Mouse (Mus musculus) forebrain, postnatal 0 days (tissue): ENCODE results near the gene Avpr1b. TPM values are rescaled to one million over a fixed set of nuclear protein-coding genes. Genes with fewer than 3 reads are reported as not detected.

Source experiments
- ATAC-seq: fragments of 200-750 bp; cut with Nextera tagmentation; 2 replicates; pipeline ENCODE4 v1.8.0; 2017; ENCODE audit warnings: mild to moderate bottlenecking, moderate library complexity
- DNase-seq: peaks from one replicate; pipeline ENCODE4 v3.0.0-alpha.2; 2015
- H3K27ac ChIP-seq: fragments of 300-500 bp; sonication (generic); 2 replicates; pipeline ENCODE4 v1.5.1; 2014; ENCODE audit warnings: low read depth, mild to moderate bottlenecking, antibody characterized with exemption, low read length, moderate library complexity, mixed read lengths
- H3K27me3 ChIP-seq: fragments of 300-500 bp; sonication (generic); 2 replicates; pipeline ENCODE4 v1.6.1; 2014; ENCODE audit warnings: mild to moderate bottlenecking, low read length, mixed read lengths; ENCODE audit not compliant: insufficient read depth
- H3K36me3 ChIP-seq: fragments of 300-500 bp; sonication (generic); 2 replicates; pipeline ENCODE4 v1.6.1; 2014; ENCODE audit warnings: mild to moderate bottlenecking, moderate library complexity; ENCODE audit not compliant: insufficient read depth
- H3K4me1 ChIP-seq: fragments of 300-500 bp; sonication (generic); 2 replicates; pipeline ENCODE4 v1.6.1; 2014; ENCODE audit warnings: antibody characterized with exemption; ENCODE audit not compliant: insufficient read depth
- H3K4me2 ChIP-seq: fragments of 300-500 bp; sonication (generic); 2 replicates; pipeline ENCODE4 v1.6.1; 2014; ENCODE audit warnings: low read depth, mild to moderate bottlenecking, moderate library complexity
- H3K4me3 ChIP-seq: fragments of 300-500 bp; sonication (generic); 2 replicates; pipeline ENCODE4 v1.5.1; 2014; ENCODE audit warnings: low read depth, low read length, mixed read lengths
- H3K9ac ChIP-seq: fragments of 300-500 bp; sonication (generic); 2 replicates; pipeline ENCODE4 v1.6.1; 2014; ENCODE audit warnings: mild to moderate bottlenecking
- H3K9me3 ChIP-seq: fragments of 300-500 bp; sonication (generic); 2 replicates; pipeline ENCODE4 v1.6.1; 2016; ENCODE audit warnings: low read length
- CTCF ChIP-seq: sonication (generic); IDR thresholded peaks from 2 replicates; pipeline ENCODE4 v1.5.1; 2016; ENCODE audit warnings: antibody characterized with exemption, control low read depth, low read depth
- WGBS: fragments of 180-500 bp; shearing (Covaris S2); extraction: QIAGEN DNeasy Blood & Tissue Kit; methylation state at CpG from one replicate; pipeline ENCODE4 v1.1.7; 2014; 5-methylcytosine and 5-hydroxymethylcytosine counted together
- polyA plus RNA-seq: library from polyadenylated mRNA; unstranded; fragments of >200 nt; fragmentation: Nextera tagmentation; extraction: Ambion mirVana; gene quantifications from 2 replicates; pipeline ENCODE4 v1.2.1, GENCODE M21; 2015
- total RNA-seq: library from RNA; depleted of rRNA; stranded (reverse); fragments of >200 nt; gene quantifications from 2 replicates; pipeline ENCODE4 v1.2.3, GENCODE M21; 2014

The Avpr1b gene
- total and polyA plus RNA-seq, 2 experiments from 2014 or later, result not detected

DNA sequence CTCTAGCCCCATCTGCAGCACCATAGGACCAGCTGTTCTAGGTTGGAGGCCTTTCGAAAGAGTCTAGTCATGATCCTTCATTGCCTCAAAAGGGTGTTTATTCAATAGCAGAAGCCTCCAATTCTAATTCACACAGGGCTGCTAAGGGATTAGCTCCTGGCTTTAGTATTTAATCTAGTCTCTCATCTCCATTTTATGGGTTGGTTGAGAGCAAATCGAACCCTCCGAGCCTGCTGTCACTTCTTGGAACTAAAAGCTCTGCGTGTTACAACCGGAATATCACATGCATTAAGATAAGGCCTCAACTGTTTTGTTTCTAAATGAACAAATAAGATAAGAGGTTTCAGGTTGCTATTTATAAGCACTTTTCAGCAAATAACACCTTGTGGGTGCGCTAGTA lies 29.3 kb upstream of the Avpr1b start:
- no peaks in the 10 kb centered on the region for H3K4me1 ChIP-seq
- ATAC-seq (no peak), DNase-seq (no peak)
- TF ChIP-seq CTCF, result no peak
- no peak overlapping the region for H3K4me2 ChIP-seq
- no peaks in the 10 kb centered on the region for H3K27me3 ChIP-seq
- 90% methylated on average over 6 of the region's 6 CpGs for WGBS
- no peak overlapping the region for H3K27ac ChIP-seq
- no peaks in the 10 kb centered on the region for H3K36me3 ChIP-seq
- no peaks in the 10 kb centered on the region for H3K9me3 ChIP-seq
- H3K9ac ChIP-seq, result no peak overlapping the region
- no peak overlapping the region for H3K4me3 ChIP-seq

DNA sequence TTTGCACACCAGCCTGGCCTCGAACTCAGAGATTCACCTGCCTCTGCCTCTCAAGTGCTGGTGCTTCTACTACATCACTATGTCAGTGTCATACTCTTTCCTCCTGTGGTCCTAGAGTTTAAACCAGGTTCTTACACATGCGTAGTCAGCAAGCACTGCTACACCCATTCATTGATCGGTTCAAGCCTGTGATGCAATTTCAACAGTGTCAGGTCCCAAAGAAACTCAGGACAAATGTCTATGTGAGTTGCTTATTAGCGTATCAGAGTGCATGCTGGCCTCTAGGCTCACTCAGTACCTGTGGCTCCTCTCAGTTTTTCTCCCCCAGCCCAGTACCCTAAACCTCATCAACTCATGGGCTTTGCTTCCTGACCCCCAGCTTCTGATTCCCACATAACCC lies 28.6 kb upstream of the Avpr1b start:
- WGBS, result 89% methylated on average over 4 of the region's 4 CpGs
- no peak overlapping the region for H3K4me2 ChIP-seq
- ATAC-seq (no peak), DNase-seq (no peak)
- no peak overlapping the region for H3K9ac ChIP-seq
- H3K9me3 ChIP-seq, result no peaks in the 10 kb centered on the region
- no peak overlapping the region for H3K27ac ChIP-seq
- TF ChIP-seq CTCF, result no peak
- H3K27me3 ChIP-seq, result no peaks in the 10 kb centered on the region
- H3K36me3 ChIP-seq, result no peaks in the 10 kb centered on the region
- H3K4me1 ChIP-seq, result no peaks in the 10 kb centered on the region
- H3K4me3 ChIP-seq, result no peak overlapping the region

DNA sequence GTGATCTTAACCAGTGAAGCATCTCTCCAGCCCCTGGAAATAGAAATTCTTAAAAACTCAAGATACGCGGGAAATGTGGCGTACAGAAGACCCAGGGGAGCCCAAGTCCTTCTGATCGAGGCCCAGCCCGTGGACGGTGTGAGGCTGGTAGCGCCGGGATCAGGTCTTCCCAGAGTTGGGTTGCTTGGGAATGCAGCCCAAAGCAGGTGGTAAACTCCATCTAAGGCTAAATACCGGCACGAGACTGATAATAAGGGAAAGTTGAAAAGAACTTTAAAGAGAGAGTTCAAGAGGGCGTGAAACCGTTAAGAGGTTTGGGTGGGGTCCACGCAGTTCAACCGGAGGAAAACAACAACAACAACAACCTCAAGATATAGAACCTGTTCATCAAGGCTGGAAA lies 25.3 kb upstream of the Avpr1b start:
- no peak for DNase-seq
- Histone ChIP-seq H3K4me3 (no peak overlapping the region), H3K27ac (no peak overlapping the region), H3K9ac (no peak overlapping the region), H3K4me1 (no peaks in the 10 kb centered on the region), H3K9me3 (no peaks in the 10 kb centered on the region), H3K27me3 (no peaks in the 10 kb centered on the region), H3K4me2 (no peak overlapping the region), H3K36me3 (no peaks in the 10 kb centered on the region)
- TF ChIP-seq CTCF, result no peak
- no peak for ATAC-seq
- 89% methylated on average over 14 of the region's 14 CpGs for WGBS

DNA sequence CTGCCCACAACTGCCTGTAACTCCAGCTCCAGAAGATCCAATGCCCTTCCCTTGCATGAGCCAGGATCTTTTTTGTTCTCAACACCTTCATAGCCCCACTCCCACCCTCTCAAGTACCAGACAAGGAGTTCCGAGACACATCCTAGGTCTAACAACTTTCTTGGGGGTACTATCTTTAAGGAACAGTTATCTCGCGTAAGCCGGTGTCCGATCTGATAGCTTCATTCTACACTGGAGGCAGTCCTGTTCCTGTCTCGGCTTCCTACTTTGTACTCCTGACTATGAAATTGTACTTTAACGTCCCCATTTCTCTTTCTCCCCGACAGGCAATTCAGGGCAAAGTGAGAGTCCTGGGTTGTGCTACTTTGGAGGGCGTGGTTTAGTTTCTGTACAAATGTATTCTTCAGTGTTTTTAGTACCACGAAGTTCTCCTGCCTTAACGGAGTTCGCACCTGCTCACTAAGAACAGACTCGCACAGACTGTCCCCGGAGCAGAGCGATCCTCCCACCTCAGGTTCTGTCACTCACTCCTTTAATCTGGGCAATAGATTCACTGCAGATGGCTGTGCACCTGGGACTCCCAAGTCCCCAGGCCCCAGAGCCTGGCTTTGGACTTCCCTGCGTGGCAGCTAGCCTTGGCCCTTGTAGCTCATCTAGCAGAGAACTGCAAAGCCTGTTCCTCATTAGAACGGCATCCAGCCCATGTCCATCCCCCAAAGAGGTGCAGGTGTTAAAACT lies 19.9 kb upstream of the Avpr1b start:
- no peaks in the 10 kb centered on the region for H3K9me3 ChIP-seq
- TF ChIP-seq CTCF, result no peak
- no peak overlapping the region; the same call in 1 of the 2 replicates for H3K27ac ChIP-seq
- ATAC-seq (no peak), DNase-seq (peak; percentile 26)
- H3K4me3 ChIP-seq, result no peak overlapping the region
- no peaks in the 10 kb centered on the region for H3K27me3 ChIP-seq
- H3K9ac ChIP-seq, result no peak overlapping the region
- H3K4me2 ChIP-seq, result no peak overlapping the region
- no peaks in the 10 kb centered on the region for H3K36me3 ChIP-seq
- WGBS, result 66% methylated on average over 17 of the region's 17 CpGs
- H3K4me1 ChIP-seq, result 0 out of 2 replicates have a peak, but pooled peaks cover 3% of the 10 kb centered on the region

DNA sequence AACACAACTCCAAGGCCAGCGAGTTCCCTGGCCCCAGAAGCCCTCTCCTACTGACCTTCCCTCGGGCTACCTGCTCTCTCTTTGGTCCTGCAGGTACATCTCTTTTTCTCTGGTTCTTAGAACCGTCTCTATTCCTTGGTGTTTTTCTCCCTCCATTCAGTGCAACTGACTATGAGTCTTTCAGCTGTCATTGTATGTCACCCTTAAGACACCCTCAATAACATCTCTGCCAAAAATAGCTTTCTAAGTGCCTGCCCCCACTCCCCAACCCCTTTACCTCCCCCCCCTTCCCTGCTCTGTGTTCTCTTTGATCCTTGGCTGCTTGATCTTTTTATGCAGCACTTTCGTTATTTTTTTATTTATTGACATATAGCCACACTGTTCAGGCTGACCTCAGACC lies 18.6 kb upstream of the Avpr1b start:
- Histone ChIP-seq H3K4me1 (0 out of 2 replicates have a peak, but pooled peaks cover 3% of the 10 kb centered on the region), H3K9ac (no peak overlapping the region), H3K9me3 (no peaks in the 10 kb centered on the region), H3K27me3 (no peaks in the 10 kb centered on the region), H3K36me3 (no peaks in the 10 kb centered on the region), H3K4me2 (no peak overlapping the region), H3K27ac (peak overlapping the region; percentile 71), H3K4me3 (no peak overlapping the region)
- 43% methylated on average over 4 of the region's 4 CpGs for WGBS
- no peak for TF ChIP-seq CTCF
- DNase-seq (no peak), ATAC-seq (peak; percentile 84; the same call in 1 of the 2 replicates)

DNA sequence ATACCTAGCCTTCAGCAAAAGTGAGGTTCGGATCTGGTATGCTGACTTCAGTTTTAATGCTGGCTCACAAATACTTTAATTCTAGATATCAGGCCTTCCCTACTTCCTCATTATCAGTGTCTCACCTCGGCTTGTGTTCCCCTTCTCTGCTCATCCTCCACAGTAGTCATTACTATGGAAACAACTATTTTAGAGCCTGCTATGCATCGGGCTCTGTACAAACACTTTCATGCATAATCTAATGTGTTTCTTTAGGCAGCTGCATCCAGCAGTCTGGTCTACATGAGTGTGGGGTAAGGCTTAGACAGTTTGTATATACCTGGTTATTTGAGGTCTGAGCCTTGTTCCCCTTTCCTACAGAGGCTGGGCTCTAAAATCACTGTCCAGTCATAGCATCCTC lies 15.4 kb upstream of the Avpr1b start:
- DNase-seq, result peak; percentile 40
- H3K4me3 ChIP-seq, result no peak overlapping the region
- H3K4me1 ChIP-seq, result 0 out of 2 replicates have a peak, but pooled peaks cover 3% of the 10 kb centered on the region
- H3K9ac ChIP-seq, result no peak overlapping the region
- H3K27me3 ChIP-seq, result no peaks in the 10 kb centered on the region
- TF ChIP-seq CTCF, result no peak
- WGBS, result 81% methylated on average over 3 of the region's 3 CpGs
- H3K27ac ChIP-seq, result no peak overlapping the region
- H3K9me3 ChIP-seq, result no peaks in the 10 kb centered on the region
- H3K4me2 ChIP-seq, result no peak overlapping the region
- no peaks in the 10 kb centered on the region for H3K36me3 ChIP-seq
- peak; percentile 53 for ATAC-seq

DNA sequence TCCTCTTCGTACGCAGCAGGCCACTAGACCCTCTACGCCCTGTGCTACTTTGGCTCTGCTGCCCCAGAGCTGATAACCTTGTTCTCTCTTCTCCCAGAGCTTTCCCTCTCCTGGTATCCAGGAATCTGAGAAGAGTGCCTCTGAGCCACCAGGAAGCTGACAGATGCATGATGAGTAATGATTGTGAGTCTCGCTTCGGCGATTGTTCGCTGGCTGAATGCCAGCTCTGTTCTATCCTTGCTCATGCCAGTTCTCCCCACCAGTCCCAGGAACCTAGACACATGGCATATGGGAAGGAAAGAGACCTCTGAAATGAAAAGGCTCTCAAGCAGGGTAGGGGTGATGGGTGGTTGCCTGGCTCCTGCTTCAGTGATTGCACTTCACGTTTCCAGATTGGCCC lies 12.2 kb upstream of the Avpr1b start:
- Histone ChIP-seq H3K36me3 (no peaks in the 10 kb centered on the region), H3K4me3 (no peak overlapping the region), H3K4me1 (no peaks in the 10 kb centered on the region), H3K9ac (no peak overlapping the region), H3K27ac (no peak overlapping the region), H3K9me3 (no peaks in the 10 kb centered on the region), H3K4me2 (no peak overlapping the region), H3K27me3 (no peaks in the 10 kb centered on the region)
- ATAC-seq (no peak), DNase-seq (peak; percentile 36)
- TF ChIP-seq CTCF, result no peak
- WGBS, result 59% methylated on average over 8 of the region's 8 CpGs
